Mouse (Mus musculus): Measurements from ENCODE around the gene Eepd1.
"Not testable (repeated sequence)": the region's sequence is repeated elsewhere in the genome, so short reads cannot be mapped to it uniquely, and the experiment has no call there.

GRCm38 (mm10) chr9:25440046-25440445 is 41.3 kb upstream of the Eepd1 start:
- TF ChIP-seq CTCF (IDR thresholded peaks at IDR 0.05; ENCODE audit: insufficient read depth, low read length); POLR2A (IDR thresholded peaks at IDR 0.05; ENCODE audit: borderline replicate concordance, extremely low read depth, low read depth, low read length): not testable (repeated sequence)
